Comparison of ENCODE assay signal across 29 mouse cellular contexts in genomic region chr2:58524356-58524755, GRCm38 (mm10). TPM values are rescaled to one million over a fixed set of nuclear protein-coding genes. Genes with fewer than 3 reads are reported as not detected.
DNase-seq lines count a peak whose midpoint lies in the region; ATAC-seq and TF ChIP-seq lines count a peak whose summit lies in the region.
"Had no signal": no experiment of that assay in that cellular context is flagged by ENCODE, and none has a peak within 500 bp of the region (broad histone marks: within the 10 kb centered on the region; RNA-seq: fewer than 3 reads in every experiment).

No protein-coding gene starts in this region.

- H3K36me3 ChIP-seq in kidney, postnatal 0 days (ENCODE audit: insufficient read depth, low read length): no peaks in the 10 kb centered on the region
- no peaks in the 10 kb centered on the region for H3K36me3 ChIP-seq in kidney, embryonic 15.5 days
- no peaks in the 10 kb centered on the region for H3K36me3 ChIP-seq in midbrain, embryonic 14.5 days (ENCODE audit: control insufficient read depth, insufficient read depth, low read length)
- H3K36me3 ChIP-seq: heart, embryonic 15.5 days; limb, embryonic 10.5 days; liver, embryonic 15.5 days; lung, embryonic 15.5 days; midbrain, embryonic 15.5 days; neural tube, embryonic 12.5 days had no signal

- no peaks in the 10 kb centered on the region for H3K9me3 ChIP-seq in kidney, postnatal 0 days (replicated peaks; ENCODE audit: low read length)
- no peaks in the 10 kb centered on the region for H3K9me3 ChIP-seq in kidney, embryonic 15.5 days (replicated peaks)
- H3K9me3 ChIP-seq in midbrain, embryonic 14.5 days (ENCODE audit: control insufficient read depth, low read length): no peaks in the 10 kb centered on the region
- H3K9me3 ChIP-seq: heart, embryonic 15.5 days; limb, embryonic 10.5 days; liver, embryonic 15.5 days; lung, embryonic 15.5 days; midbrain, embryonic 15.5 days; neural tube, embryonic 12.5 days had no signal

- WGBS in kidney, postnatal 0 days: 71% methylated on average over 6 of the region's 6 CpGs
- 79% methylated on average over 6 of the region's 6 CpGs for WGBS in kidney, embryonic 15.5 days
- whole genome bisulfite sequencing in midbrain, embryonic 14.5 days: 82% methylated on average over 6 of the region's 6 CpGs

- H3K4me2 ChIP-seq in kidney, postnatal 0 days (ENCODE audit: low read length): no peak overlapping the region
- H3K4me2 ChIP-seq in kidney, embryonic 15.5 days: no peak overlapping the region
- H3K4me2 ChIP-seq in midbrain, embryonic 14.5 days (ENCODE audit: low read length): no peak overlapping the region
- H3K4me2 ChIP-seq: heart, embryonic 15.5 days; hindbrain, embryonic 14.5 days; liver, embryonic 15.5 days; lung, embryonic 15.5 days; midbrain, embryonic 15.5 days; neural tube, embryonic 12.5 days had no signal

- peaks cover 22% of the 10 kb centered on the region for H3K4me1 ChIP-seq in kidney, postnatal 0 days (replicated peaks; ENCODE audit: insufficient read depth, low read length)
- H3K4me1 ChIP-seq in kidney, embryonic 15.5 days: peaks cover 45% of the 10 kb centered on the region
- peaks cover 6% of the 10 kb centered on the region; the same call in 1 of the 2 replicates for H3K4me1 ChIP-seq in midbrain, embryonic 14.5 days (ENCODE audit: control insufficient read depth, insufficient read depth, low read length)

- TF ChIP-seq POLR2A in brain, embryonic 14.5 days (IDR thresholded peaks at IDR 0.05; ENCODE audit: borderline replicate concordance, extremely low read depth, insufficient read depth, insufficient read length, poor library complexity, severe bottlenecking): no peak

- no peaks in the 10 kb centered on the region for H3K27me3 ChIP-seq in kidney, postnatal 0 days (ENCODE audit: insufficient read depth, low read length)
- no peaks in the 10 kb centered on the region for H3K27me3 ChIP-seq in kidney, embryonic 15.5 days
- H3K27me3 ChIP-seq in midbrain, embryonic 14.5 days (ENCODE audit: control insufficient read depth, insufficient read depth, low read length): no peaks in the 10 kb centered on the region
- H3K27me3 ChIP-seq: heart, embryonic 15.5 days; liver, embryonic 15.5 days; lung, embryonic 15.5 days; midbrain, embryonic 15.5 days; neural tube, embryonic 12.5 days had no signal

- H3K4me3 ChIP-seq in kidney, postnatal 0 days (replicated peaks; ENCODE audit: low read depth, low read length): no peak overlapping the region
- no peak overlapping the region for H3K4me3 ChIP-seq in kidney, embryonic 15.5 days (replicated peaks)
- no peak overlapping the region for H3K4me3 ChIP-seq in midbrain, embryonic 14.5 days (replicated peaks; ENCODE audit: low read depth, low read length)
- H3K4me3 ChIP-seq: heart, embryonic 15.5 days; left cerebral cortex, adult 2 months; limb, embryonic 10.5 days; liver, embryonic 15.5 days; lung, embryonic 15.5 days; midbrain, embryonic 15.5 days; neural tube, embryonic 12.5 days had no signal

- no peak for TF ChIP-seq CTCF in kidney, postnatal 0 days (IDR thresholded peaks at IDR 0.05; ENCODE audit: low read depth)
- TF ChIP-seq CTCF in brain, embryonic 14.5 days (IDR thresholded peaks at IDR 0.05; ENCODE audit: borderline replicate concordance, extremely low read depth, insufficient read depth, insufficient read length): no peak

- peak overlapping the region; percentile 11; the same call in 1 of the 2 replicates for H3K27ac ChIP-seq in kidney, postnatal 0 days
- no peak overlapping the region for H3K27ac ChIP-seq in kidney, embryonic 15.5 days
- no peak overlapping the region for H3K27ac ChIP-seq in midbrain, embryonic 14.5 days (replicated peaks; ENCODE audit: low read depth, low read length)
- H3K27ac ChIP-seq: heart, embryonic 15.5 days; hindbrain, embryonic 14.5 days; left cerebral cortex, adult 2 months; limb, embryonic 10.5 days; liver, embryonic 15.5 days; lung, embryonic 15.5 days; midbrain, embryonic 15.5 days; neural tube, embryonic 12.5 days; stomach, postnatal 0 days had no signal

- no peak for DNase-seq in frontal cortex, postnatal 14 days (ENCODE audit: low spot score in 2 of 2)
- no peak for DNase-seq in kidney, postnatal 0 days (ENCODE audit: low spot score)
- peak; percentile 61 for DNase-seq in brain, embryonic 14.5 days (ENCODE audit: low read depth)
- DNase-seq in kidney, postnatal 25 days: peak; percentile 49 to 56
- no peak for DNase-seq in midbrain, embryonic 14.5 days
- DNase-seq: adrenal gland, adult 8-10 months; cerebellum, adult 8-10 months; gastrocnemius, postnatal 14 days; heart, adult 18-20 months; heart, postnatal 4 days; liver; lung, postnatal 4 days; retina, postnatal 1 day; thymus, adult 2 months; thymus, postnatal 4 days had no signal

- 0 out of 2 replicates have a peak, but pooled peaks have one; percentile 1 for ATAC-seq in frontal cortex, adult (ENCODE audit: low TSS enrichment)
- no peak for ATAC-seq in kidney, postnatal 0 days (replicated peaks; ENCODE audit: low FRiP score, low read depth)
- no peak for ATAC-seq in kidney, embryonic 15.5 days (replicated peaks; ENCODE audit: low FRiP score)
- ATAC-seq in midbrain, embryonic 14.5 days (ENCODE audit: low FRiP score, low TSS enrichment): no peak
- ATAC-seq: activated CD4-positive, CD25-positive, alpha-beta regulatory T cell, adult 4 months; midbrain, embryonic 15.5 days had no signal

- no peak overlapping the region for H3K9ac ChIP-seq in kidney, postnatal 0 days (ENCODE audit: low read depth, low read length)
- H3K9ac ChIP-seq in kidney, embryonic 15.5 days: no peak overlapping the region
- no peak overlapping the region for H3K9ac ChIP-seq in midbrain, embryonic 14.5 days (replicated peaks; ENCODE audit: low read length)
- H3K9ac ChIP-seq: heart, embryonic 15.5 days; hindbrain, embryonic 14.5 days; liver, embryonic 15.5 days; lung, embryonic 15.5 days; midbrain, embryonic 15.5 days; neural tube, embryonic 12.5 days had no signal

RNA-seq across cellular contexts. Expression of gene Acvr1, which starts 42.6 kb away (rescaled TPM):
- 5.4 and 5.5 TPM in 2 replicates for polyA plus RNA-seq in kidney, postnatal 0 days (2015; fragmentation: Nextera tagmentation; extraction: Ambion mirVana)
- 5.2 and 5.7 TPM in 2 replicates for polyA plus RNA-seq in kidney, embryonic 15.5 days (2015; fragmentation: Nextera tagmentation; extraction: Ambion mirVana)
- polyA plus RNA-seq in brain, embryonic 14.5 days (2012; rRNA removed): 14.4 and 19.9 TPM in 2 replicates
- 5.6 and 7.5 TPM in 2 replicates for polyA plus RNA-seq in midbrain, embryonic 14.5 days (2014; fragmentation: Nextera tagmentation; extraction: Ambion mirVana)

RNA-seq across cellular contexts. Expression of gene Upp2, which starts 42.7 kb away (rescaled TPM):
- polyA plus RNA-seq in kidney, postnatal 0 days (2015; fragmentation: Nextera tagmentation; extraction: Ambion mirVana): 9.6 and 10.4 TPM in 2 replicates
- polyA plus RNA-seq in kidney, embryonic 15.5 days (2015; fragmentation: Nextera tagmentation; extraction: Ambion mirVana): 7.7 and 7.8 TPM in 2 replicates
- polyA plus RNA-seq in brain, embryonic 14.5 days (2012; rRNA removed): 13.5 and 15.5 TPM in 2 replicates
- polyA plus RNA-seq in midbrain, embryonic 14.5 days (2014; fragmentation: Nextera tagmentation; extraction: Ambion mirVana): 14.1 and 14.4 TPM in 2 replicates

RNA-seq across cellular contexts. Expression of gene Gm17409, which starts 54.4 kb away (rescaled TPM):
- polyA plus RNA-seq in kidney, postnatal 0 days (2015; fragmentation: Nextera tagmentation; extraction: Ambion mirVana): not detected in 2 replicates
- polyA plus RNA-seq in kidney, embryonic 15.5 days (2015; fragmentation: Nextera tagmentation; extraction: Ambion mirVana): not detected in 2 replicates
- polyA plus RNA-seq in brain, embryonic 14.5 days (2012; rRNA removed): not detected in 2 replicates
- not detected in 2 replicates for polyA plus RNA-seq in midbrain, embryonic 14.5 days (2014; fragmentation: Nextera tagmentation; extraction: Ambion mirVana)
- polyA plus RNA-seq: activated CD4-positive, CD25-positive, alpha-beta regulatory T cell, adult 4 months; embryonic facial prominence, embryonic 14.5 days; heart, embryonic 15.5 days; hindbrain, embryonic 14.5 days; intestine, embryonic 14.5 days; limb, embryonic 10.5 days; liver, embryonic 15.5 days; lung, embryonic 15.5 days; midbrain, embryonic 15.5 days; neural tube, embryonic 12.5 days; stomach, postnatal 0 days; thymus, adult 2 months had no signal

Comparison
In these comparisons a context has a peak if more than half of its experiments do, and no peak if none do; other contexts are left out.
1. DNase-seq: peak in brain, embryonic 14.5 days (single experiment) and kidney, postnatal 25 days (2 of 2); none in frontal cortex, postnatal 14 days (0 of 2), kidney, postnatal 0 days (single experiment) and midbrain, embryonic 14.5 days (single experiment).